Mouse (Mus musculus) liver, adult 2 months (tissue): ENCODE data around the gene Fgfr2.

Experiments used
- CTCF ChIP-seq: fragments of 200-500 bp; IDR thresholded peaks from 2 replicates; pipeline ENCODE4 v1.5.1; 2011; ENCODE audit warnings: low read depth, low read length, control low read depth
- POLR2A ChIP-seq: fragments of 200-500 bp; IDR thresholded peaks from 2 replicates; pipeline ENCODE4 v1.6.1; 2011; ENCODE audit warnings: low read length, control low read depth; ENCODE audit not compliant: insufficient read depth; ENCODE audit errors: extremely low read depth

- TF ChIP-seq CTCF (no peak), POLR2A (no peak)
Measured at GRCm38 (mm10) chr7:130168296-130168695, 2954.9 kb downstream of the Fgfr2 start.
